Mouse (Mus musculus) kidney, embryonic 16.5 days (tissue): Measurements from ENCODE around the gene Calhm2. TPM values are rescaled to one million over a fixed set of nuclear protein-coding genes. Genes with fewer than 3 reads are reported as not detected.

Source experiments
- ATAC-seq: fragments of 200-750 bp; cut with Nextera tagmentation; 2 replicates; pipeline ENCODE4 v1.8.0; 2017; ENCODE audit warnings: moderate TSS enrichment; ENCODE audit not compliant: low FRiP score, low TSS enrichment
- H3K27ac ChIP-seq: fragments of 300-500 bp; sonication (generic); 2 replicates; pipeline ENCODE4 v1.5.1; 2014; ENCODE audit warnings: low read length
- H3K27me3 ChIP-seq: fragments of 300-500 bp; sonication (generic); 2 replicates; pipeline ENCODE4 v1.6.1; 2014; ENCODE audit warnings: low read length, control low read depth, mixed read lengths; ENCODE audit not compliant: insufficient read depth
- H3K36me3 ChIP-seq: fragments of 300-500 bp; sonication (generic); 2 replicates; pipeline ENCODE4 v1.6.1; 2014; ENCODE audit warnings: low read length, control low read depth, mixed read lengths; ENCODE audit not compliant: insufficient read depth
- H3K4me1 ChIP-seq: fragments of 300-500 bp; sonication (generic); 2 replicates; pipeline ENCODE4 v1.6.1; 2014; ENCODE audit warnings: low read length, control low read depth, mixed read lengths; ENCODE audit not compliant: insufficient read depth
- H3K4me2 ChIP-seq: fragments of 300-500 bp; sonication (generic); replicated peaks from 2 replicates; pipeline ENCODE4 v1.6.1; 2014; ENCODE audit warnings: low read depth, low read length
- H3K4me3 ChIP-seq: fragments of 300-500 bp; sonication (generic); 2 replicates; pipeline ENCODE4 v1.5.1; 2014; ENCODE audit warnings: mild to moderate bottlenecking, low read length
- H3K9ac ChIP-seq: fragments of 300-500 bp; sonication (generic); replicated peaks from 2 replicates; pipeline ENCODE4 v1.6.1; 2014; ENCODE audit warnings: low read length
- H3K9me3 ChIP-seq: fragments of 300-500 bp; sonication (generic); 2 replicates; pipeline ENCODE4 v1.6.1; 2016; ENCODE audit warnings: low read length, control low read depth
- WGBS: fragments of 180-500 bp; shearing (Covaris S2); extraction: QIAGEN DNeasy Blood & Tissue Kit; methylation state at CpG from one replicate; pipeline ENCODE4 v1.1.7; 2014; 5-methylcytosine and 5-hydroxymethylcytosine counted together
- polyA plus RNA-seq: library from polyadenylated mRNA; unstranded; fragments of >200 nt; fragmentation: Nextera tagmentation; extraction: Ambion mirVana; gene quantifications from 2 replicates; pipeline ENCODE4 v1.2.1, GENCODE M21; 2015

The Calhm2 gene
- polyA plus RNA-seq, 1 experiment from 2014 or later, result 8.7 TPM

DNA sequence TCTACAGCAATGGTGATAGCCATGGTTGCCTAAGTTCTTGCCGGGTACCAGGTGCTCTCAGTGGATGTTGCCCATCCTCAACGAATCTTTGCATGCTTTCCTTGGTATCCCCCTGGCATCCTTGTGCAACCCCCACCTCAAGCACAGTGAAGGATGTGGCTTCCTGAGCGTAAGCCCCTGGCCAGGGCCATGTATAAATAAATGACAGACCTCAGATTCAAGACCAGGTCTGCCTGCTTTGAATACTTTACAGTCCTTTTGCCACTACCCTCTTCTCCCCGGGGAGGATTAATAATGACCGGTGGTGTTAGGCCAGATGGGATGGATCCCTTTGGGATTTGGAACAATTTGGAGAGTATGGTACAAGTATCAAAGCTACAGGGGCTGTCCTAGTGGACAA, 1.9 kb downstream of the Calhm2 start:
- Histone ChIP-seq H3K4me3 (no peak overlapping the region), H3K36me3 (peaks cover 20% of the 10 kb centered on the region), H3K27me3 (no peaks in the 10 kb centered on the region), H3K4me1 (peaks cover 21% of the 10 kb centered on the region), H3K27ac (no peak overlapping the region), H3K9ac (no peak overlapping the region), H3K4me2 (no peak overlapping the region), H3K9me3 (no peaks in the 10 kb centered on the region)
- ATAC-seq, result no peak
- 84% methylated on average over 5 of the region's 5 CpGs for WGBS

DNA sequence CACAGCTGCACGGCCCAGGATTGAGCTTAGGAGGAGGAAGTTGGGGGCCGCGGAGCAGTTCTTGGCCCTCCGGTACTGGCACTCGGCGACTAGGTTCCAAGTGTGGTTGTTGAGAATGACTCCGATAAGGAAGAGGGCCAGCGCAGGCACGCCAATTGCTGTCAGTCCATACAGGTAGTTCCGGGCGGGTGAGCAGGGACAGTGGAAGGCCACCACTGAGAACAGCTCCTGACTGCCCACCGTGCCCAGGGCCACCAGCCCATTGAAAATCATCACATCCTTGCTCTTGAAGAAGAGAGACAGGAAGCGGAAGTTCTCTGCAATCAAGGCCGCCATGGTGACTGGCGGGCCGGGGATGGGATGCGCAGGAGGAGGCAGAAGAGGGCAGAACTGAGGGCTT, 2.5 kb downstream of the Calhm2 start:
- no peak for ATAC-seq
- H3K4me2 ChIP-seq, result no peak overlapping the region
- H3K4me1 ChIP-seq, result peaks cover 21% of the 10 kb centered on the region
- H3K4me3 ChIP-seq, result no peak overlapping the region
- no peaks in the 10 kb centered on the region for H3K27me3 ChIP-seq
- no peak overlapping the region for H3K27ac ChIP-seq
- H3K9ac ChIP-seq, result no peak overlapping the region
- H3K36me3 ChIP-seq, result peaks cover 26% of the 10 kb centered on the region
- 91% methylated on average over 17 of the region's 17 CpGs for WGBS
- no peaks in the 10 kb centered on the region for H3K9me3 ChIP-seq

DNA sequence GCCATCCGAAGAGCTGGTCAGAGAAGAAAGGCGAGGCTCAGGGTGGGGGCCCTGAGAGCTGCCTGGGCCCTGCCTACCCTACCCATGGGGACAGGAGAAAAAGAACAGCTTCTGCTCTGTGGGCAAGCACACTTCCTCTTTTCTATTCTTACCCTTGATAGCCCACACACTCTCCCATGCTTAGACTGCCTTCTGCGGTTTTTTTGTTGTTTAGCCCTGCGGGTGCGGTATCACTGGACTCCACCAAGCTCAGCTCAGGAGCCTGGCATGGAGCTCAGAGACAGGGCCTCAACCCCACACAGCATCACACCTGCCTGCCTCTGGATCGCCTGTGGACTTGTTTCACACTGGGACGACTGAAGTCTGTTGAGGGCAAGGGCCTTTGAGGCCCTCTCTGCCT, 4.9 kb downstream of the Calhm2 start:
- Histone ChIP-seq H3K36me3 (peaks cover 50% of the 10 kb centered on the region), H3K4me1 (peaks cover 15% of the 10 kb centered on the region), H3K27ac (no peak overlapping the region), H3K4me3 (no peak overlapping the region), H3K9me3 (no peaks in the 10 kb centered on the region), H3K27me3 (no peaks in the 10 kb centered on the region), H3K4me2 (no peak overlapping the region), H3K9ac (no peak overlapping the region)
- ATAC-seq, result no peak
- 87% methylated on average over 7 of the region's 7 CpGs for WGBS

DNA sequence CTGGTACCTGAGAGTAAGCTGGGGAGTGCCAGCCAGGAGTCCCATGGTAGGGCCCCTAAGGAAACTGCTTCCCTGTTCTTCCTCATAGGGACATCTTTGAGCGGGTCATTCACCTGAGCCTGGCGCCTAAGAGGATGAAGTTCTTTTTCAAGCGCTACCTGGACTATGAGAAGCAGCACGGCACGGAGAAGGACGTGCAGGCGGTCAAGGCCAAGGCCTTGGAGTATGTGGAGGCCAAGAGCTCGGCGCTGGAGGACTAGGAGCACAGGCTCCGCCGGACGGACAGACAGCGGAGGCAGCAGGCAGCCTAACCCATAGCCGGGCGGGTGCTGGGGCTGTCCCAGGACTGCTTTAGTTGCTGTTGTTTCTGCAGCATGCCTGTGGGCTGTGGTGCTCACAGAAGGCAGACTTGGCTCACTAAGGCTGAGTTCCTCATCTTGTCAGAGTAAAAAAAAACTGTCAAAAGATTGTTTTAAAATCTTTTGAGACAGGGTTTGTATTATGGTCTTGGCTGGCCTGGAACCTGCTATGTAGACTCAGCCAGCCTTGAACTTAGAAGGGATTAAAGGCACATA, 7.5 kb downstream of the Calhm2 start:
- Histone ChIP-seq H3K9me3 (no peaks in the 10 kb centered on the region), H3K4me2 (no peak overlapping the region), H3K9ac (no peak overlapping the region), H3K4me3 (no peak overlapping the region), H3K36me3 (peaks cover 72% of the 10 kb centered on the region), H3K4me1 (no peaks in the 10 kb centered on the region), H3K27ac (no peak overlapping the region), H3K27me3 (no peaks in the 10 kb centered on the region)
- 94% methylated on average over 15 of the region's 15 CpGs for WGBS
- no peak for ATAC-seq

DNA sequence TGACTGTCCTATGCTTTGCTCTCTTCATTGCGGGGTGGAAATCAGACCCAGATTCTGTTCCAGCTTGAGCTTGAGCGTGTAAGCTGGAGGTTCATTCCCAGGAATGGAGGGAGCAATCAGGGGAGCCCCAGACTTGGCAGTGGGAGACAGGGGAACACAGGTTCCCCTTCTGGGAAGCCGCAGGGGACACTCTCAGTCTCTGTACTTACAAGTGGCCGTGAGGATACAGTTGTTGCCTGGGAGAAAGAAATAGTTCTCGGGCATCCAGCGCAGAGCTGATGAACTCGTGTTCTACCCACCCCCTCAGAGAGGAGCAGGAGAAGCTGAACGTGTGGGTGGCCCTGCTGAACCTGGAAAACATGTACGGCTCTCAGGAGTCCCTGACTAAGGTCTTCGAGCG, 9.3 kb downstream of the Calhm2 start:
- no peak overlapping the region for H3K9ac ChIP-seq
- WGBS, result 88% methylated on average over 11 of the region's 11 CpGs
- no peak overlapping the region for H3K4me2 ChIP-seq
- ATAC-seq, result no peak
- no peak overlapping the region for H3K27ac ChIP-seq
- no peak overlapping the region for H3K4me3 ChIP-seq
- peaks cover 77% of the 10 kb centered on the region for H3K36me3 ChIP-seq
- H3K27me3 ChIP-seq, result no peaks in the 10 kb centered on the region
- no peaks in the 10 kb centered on the region for H3K4me1 ChIP-seq
- no peaks in the 10 kb centered on the region for H3K9me3 ChIP-seq

DNA sequence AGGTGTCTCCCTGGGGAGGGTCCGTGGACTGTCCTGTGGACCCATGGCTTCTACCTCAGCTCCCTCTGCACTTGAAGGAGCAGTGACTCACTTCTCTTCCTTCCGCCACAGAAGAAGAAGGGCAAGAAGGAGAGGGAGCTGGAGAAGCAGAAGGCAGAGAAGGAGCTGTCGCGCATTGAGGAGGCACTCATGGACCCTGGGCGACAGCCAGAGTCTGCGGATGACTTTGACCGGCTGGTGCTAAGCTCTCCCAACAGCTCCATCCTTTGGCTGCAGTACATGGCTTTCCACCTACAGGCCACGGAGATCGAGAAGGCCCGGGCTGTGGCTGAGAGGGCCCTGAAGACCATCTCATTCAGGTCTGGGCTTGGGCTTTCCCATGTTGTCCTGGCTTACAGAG, 9.9 kb downstream of the Calhm2 start:
- peaks cover 77% of the 10 kb centered on the region for H3K36me3 ChIP-seq
- WGBS, result 94% methylated on average over 10 of the region's 10 CpGs
- no peaks in the 10 kb centered on the region for H3K27me3 ChIP-seq
- H3K4me3 ChIP-seq, result no peak overlapping the region
- H3K27ac ChIP-seq, result no peak overlapping the region
- no peaks in the 10 kb centered on the region for H3K4me1 ChIP-seq
- H3K4me2 ChIP-seq, result no peak overlapping the region
- ATAC-seq, result no peak
- H3K9ac ChIP-seq, result no peak overlapping the region
- H3K9me3 ChIP-seq, result no peaks in the 10 kb centered on the region

DNA sequence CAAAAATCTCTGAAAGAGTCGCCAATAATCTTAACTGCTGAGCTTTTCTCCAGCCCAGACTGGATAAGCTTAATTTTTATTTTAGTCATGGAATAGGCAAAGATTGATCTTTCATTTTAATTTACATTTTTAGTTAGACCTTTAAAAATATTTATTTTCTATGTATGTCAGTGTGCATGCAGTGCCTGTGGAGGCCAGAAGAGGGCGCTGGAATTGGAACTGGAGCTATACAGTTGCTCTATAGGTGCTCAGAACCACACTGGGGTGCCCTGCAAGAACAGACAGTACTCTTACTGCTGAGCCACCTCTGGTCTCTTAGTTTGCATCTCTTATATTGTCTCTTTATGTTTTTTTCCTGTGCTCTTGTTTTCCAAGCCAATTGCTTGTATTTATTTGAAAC, 15.3 kb downstream of the Calhm2 start:
- WGBS, result 15% methylated on average over 2 of the region's 2 CpGs
- H3K36me3 ChIP-seq, result peaks cover 53% of the 10 kb centered on the region
- no peak overlapping the region for H3K9ac ChIP-seq
- H3K9me3 ChIP-seq, result no peaks in the 10 kb centered on the region
- no peak overlapping the region for H3K27ac ChIP-seq
- H3K4me3 ChIP-seq, result no peak overlapping the region
- H3K4me2 ChIP-seq, result no peak overlapping the region
- no peak for ATAC-seq
- no peaks in the 10 kb centered on the region for H3K27me3 ChIP-seq
- H3K4me1 ChIP-seq, result no peaks in the 10 kb centered on the region

DNA sequence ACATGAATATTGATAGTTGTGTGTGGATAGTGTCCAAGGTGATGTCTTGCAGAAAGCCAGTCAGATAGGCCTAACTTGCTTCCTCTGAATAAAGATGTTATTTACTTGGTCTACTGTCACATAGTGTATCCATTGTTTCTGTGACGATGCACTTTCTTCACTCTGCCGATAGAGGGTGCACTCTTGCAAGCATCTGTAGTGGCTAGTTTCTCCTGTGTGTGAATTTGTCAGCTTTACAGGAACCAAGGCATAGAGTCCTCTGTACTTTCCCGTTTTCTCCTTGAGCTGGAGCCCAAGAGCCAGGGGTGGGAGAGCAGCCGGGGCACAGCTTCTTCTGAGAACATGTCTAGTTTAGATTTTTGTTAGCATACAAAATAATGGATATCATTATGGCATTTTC, 17.0 kb downstream of the Calhm2 start:
- Histone ChIP-seq H3K4me2 (no peak overlapping the region), H3K27me3 (no peaks in the 10 kb centered on the region), H3K36me3 (peaks cover 52% of the 10 kb centered on the region), H3K27ac (no peak overlapping the region), H3K9me3 (no peaks in the 10 kb centered on the region), H3K4me1 (no peaks in the 10 kb centered on the region), H3K9ac (no peak overlapping the region), H3K4me3 (no peak overlapping the region)
- ATAC-seq, result no peak
- 46% methylated on average over 4 of the region's 4 CpGs for WGBS

DNA sequence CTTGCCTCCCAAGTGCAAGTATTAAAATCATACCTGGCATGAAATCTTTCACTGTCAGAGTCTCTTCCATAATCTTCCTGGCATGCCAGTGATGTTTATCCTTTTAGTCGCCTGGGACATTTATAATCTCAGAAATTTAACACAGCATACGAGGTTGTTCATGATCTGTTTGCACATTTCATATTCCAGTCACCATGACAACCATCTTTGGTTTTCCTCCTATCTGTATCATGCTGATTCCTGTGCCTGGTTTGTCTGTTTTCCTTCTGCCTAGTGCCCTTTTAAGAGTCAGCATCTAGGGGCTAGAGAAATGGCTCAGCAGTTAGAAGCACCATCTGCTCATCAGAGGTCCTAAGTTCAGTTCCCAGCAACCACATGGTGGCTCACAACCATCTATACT, 19.5 kb downstream of the Calhm2 start:
- Histone ChIP-seq H3K4me1 (no peaks in the 10 kb centered on the region), H3K9me3 (no peaks in the 10 kb centered on the region), H3K27ac (no peak overlapping the region), H3K27me3 (no peaks in the 10 kb centered on the region), H3K4me3 (no peak overlapping the region), H3K36me3 (peaks cover 61% of the 10 kb centered on the region), H3K9ac (no peak overlapping the region), H3K4me2 (no peak overlapping the region)
- no peak for ATAC-seq
- 83% methylated on average over 2 of the region's 2 CpGs for WGBS

DNA sequence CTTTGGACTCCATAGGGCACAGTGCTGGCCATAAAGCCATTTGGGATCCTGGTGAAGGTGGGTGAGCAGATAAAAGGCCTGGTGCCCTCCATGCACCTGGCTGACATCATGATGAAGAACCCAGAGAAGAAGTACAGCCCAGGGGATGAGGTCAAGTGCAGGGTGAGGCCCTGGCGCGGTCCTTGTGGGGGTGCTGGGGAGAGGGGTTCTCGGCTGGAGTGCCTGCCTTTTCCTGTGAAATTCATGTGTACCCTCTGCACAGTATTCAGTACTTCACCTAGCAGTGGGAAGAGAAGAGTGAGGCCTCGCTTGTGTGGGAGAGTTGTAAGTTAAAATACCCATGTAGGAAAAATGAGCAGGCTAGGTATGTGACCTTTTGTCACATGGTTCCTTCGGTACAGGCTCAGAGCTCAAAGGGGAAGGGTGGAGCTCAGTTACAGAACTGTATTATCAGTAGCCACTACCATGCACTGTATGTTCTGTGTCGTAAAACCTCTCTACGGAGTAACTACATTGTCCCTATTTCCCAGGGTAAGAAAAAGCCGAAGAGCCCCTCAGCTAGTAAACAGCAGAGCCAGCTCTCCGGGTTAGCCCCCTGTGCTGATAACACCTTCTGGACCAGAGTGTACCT, 33.3 kb downstream of the Calhm2 start:
- no peaks in the 10 kb centered on the region for H3K4me1 ChIP-seq
- ATAC-seq, result no peak
- no peak overlapping the region for H3K4me2 ChIP-seq
- no peak overlapping the region for H3K4me3 ChIP-seq
- H3K27me3 ChIP-seq, result no peaks in the 10 kb centered on the region
- peaks cover 85% of the 10 kb centered on the region for H3K36me3 ChIP-seq
- H3K9me3 ChIP-seq, result no peaks in the 10 kb centered on the region
- H3K27ac ChIP-seq, result no peak overlapping the region
- WGBS, result 91% methylated on average over 9 of the region's 9 CpGs
- H3K9ac ChIP-seq, result no peak overlapping the region
